Mouse (Mus musculus) kidney, postnatal 4 days (tissue): ENCODE measurements around the gene Mta1.

Source experiments
- DNase-seq, 2 experiments: peaks; one replicate each; pipeline ENCODE4 v3.0.0; 2021; ENCODE audit warnings: mixed read lengths in 2 of 2

Mta1 gene

GRCm38 (mm10) chr12:113098530-113099151, 563 bp downstream of the Mta1 start:
- DNase-seq, result peak; percentile 40 to 53

- DNase-seq, result no peak
These were observed 1.6 kb downstream of the Mta1 start for GRCm38 (mm10) chr12:113099470-113100237.

GRCm38 (mm10) chr12:113100448-113101076, 2.5 kb downstream of the Mta1 start:
- DNase-seq, result no peak

- no peak for DNase-seq
These were observed 3.3 kb downstream of the Mta1 start for GRCm38 (mm10) chr12:113101251-113101960.

- DNase-seq, result peak; percentile 74 to 82
These were observed 4.4 kb downstream of the Mta1 start for GRCm38 (mm10) chr12:113102461-113102860.

GRCm38 (mm10) chr12:113103846-113104451, 5.9 kb downstream of the Mta1 start:
- DNase-seq, result peak; percentile 28 to 40

GRCm38 (mm10) chr12:113106386-113106785, 8.3 kb downstream of the Mta1 start:
- DNase-seq, result no peak

GRCm38 (mm10) chr12:113107431-113108124, 9.5 kb downstream of the Mta1 start:
- DNase-seq, result no peak

- no peak for DNase-seq
These were observed 10.6 kb downstream of the Mta1 start for GRCm38 (mm10) chr12:113108528-113109283.

GRCm38 (mm10) chr12:113109801-113110200, 11.7 kb downstream of the Mta1 start:
- DNase-seq, result no peak

- DNase-seq, result no peak
These were observed 16.1 kb downstream of the Mta1 start for GRCm38 (mm10) chr12:113114141-113114540.

- DNase-seq, result no peak
These were observed 16.9 kb downstream of the Mta1 start for GRCm38 (mm10) chr12:113114856-113115538.

GRCm38 (mm10) chr12:113119516-113120410, 21.7 kb downstream of the Mta1 start:
- peak; percentile 88 to 89 for DNase-seq

GRCm38 (mm10) chr12:113124726-113125125, 26.6 kb downstream of the Mta1 start:
- DNase-seq, result no peak

- DNase-seq, result no peak
These were observed 32.7 kb downstream of the Mta1 start for GRCm38 (mm10) chr12:113130732-113131131.

GRCm38 (mm10) chr12:113131601-113132000, 33.5 kb downstream of the Mta1 start:
- no peak for DNase-seq

GRCm38 (mm10) chr12:113132567-113132966, 34.5 kb downstream of the Mta1 start:
- peak in 1 of 2 experiments; percentile 37 for DNase-seq

GRCm38 (mm10) chr12:113133260-113133659, 35.2 kb downstream of the Mta1 start:
- DNase-seq, result no peak

- no peak for DNase-seq
These were observed 35.9 kb downstream of the Mta1 start for GRCm38 (mm10) chr12:113133861-113134403.
